Mouse (Mus musculus) C2C12 (cell line): Measurements from ENCODE around the gene Gimap7.

Source experiments
- CEBPB ChIP-seq: IDR thresholded peaks from one replicate; pipeline ENCODE4 v1.6.1; 2011; ENCODE audit warnings: low read depth, mild to moderate bottlenecking, control low read depth, moderate library complexity
- USF1 ChIP-seq: IDR thresholded peaks from one replicate; pipeline ENCODE4 v1.6.1; 2011; ENCODE audit warnings: low read depth, mild to moderate bottlenecking, control low read depth, moderate library complexity

DNA sequence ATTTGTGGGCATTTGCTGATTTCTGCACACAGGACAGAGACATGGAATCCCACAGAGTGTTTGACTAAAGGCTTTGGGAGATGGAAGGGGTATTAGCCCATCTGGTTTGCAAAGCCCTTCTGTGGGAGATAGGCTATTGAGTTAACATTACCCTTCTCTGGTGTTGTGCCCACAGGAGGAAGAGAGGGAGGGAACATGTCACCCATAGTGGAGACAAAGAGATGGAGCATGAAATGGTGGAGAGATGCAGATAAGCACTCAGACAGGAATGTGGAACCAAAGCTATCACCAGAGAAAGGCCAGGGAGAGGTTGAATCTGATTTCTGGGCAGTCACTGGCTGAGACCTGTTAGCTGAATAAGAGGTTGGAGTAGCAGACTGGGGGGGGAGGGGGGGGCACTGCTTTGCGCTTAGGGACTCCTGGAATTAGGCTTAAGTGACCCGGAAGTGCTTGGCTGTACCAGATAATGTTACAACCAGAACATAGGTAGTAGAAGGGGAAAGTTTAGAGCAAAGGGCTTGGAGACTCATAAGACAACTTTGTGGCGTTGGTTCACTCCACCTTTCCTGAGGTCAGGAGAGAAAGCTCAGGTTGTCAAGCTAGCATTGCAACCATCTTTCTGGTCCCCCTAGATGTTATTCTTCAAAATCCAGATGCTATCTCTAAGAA is 22.2 kb downstream of the Gimap7 start:
- TF ChIP-seq USF1 = no peak
- TF ChIP-seq CEBPB = no peak
